Mouse (Mus musculus): ENCODE data around the gene Eapp.

GRCm38 (mm10) chr12:54657226-54657625 lies 38.5 kb downstream of the Eapp start:
- TF ChIP-seq ZC3H11A (IDR thresholded peaks at IDR 0.05; ENCODE audit: borderline replicate concordance, low read depth, low read length) (no peak), ZNF384 (IDR thresholded peaks at IDR 0.05; ENCODE audit: low read depth, low read length) (no peak)

Measured in ES-E14 (cell line).